Mouse (Mus musculus) ES-E14 (cell line): ENCODE measurements around the gene Gm45208.

Experiments
- CHD2 ChIP-seq: IDR thresholded peaks from 2 replicates; pipeline ENCODE4 v1.6.1; 2014; ENCODE audit warnings: mild to moderate bottlenecking, low read depth, low read length, inconsistent platforms
- MAFK ChIP-seq: IDR thresholded peaks from 2 replicates; pipeline ENCODE4 v1.6.1; 2014; ENCODE audit warnings: mild to moderate bottlenecking, low read depth, low read length, inconsistent platforms; ENCODE audit not compliant: insufficient read depth
- ZC3H11A ChIP-seq: IDR thresholded peaks from 2 replicates; pipeline ENCODE4 v1.6.1; 2012; ENCODE audit warnings: low read depth, mild to moderate bottlenecking, inconsistent platforms, low read length, borderline replicate concordance
- ZNF384 ChIP-seq: IDR thresholded peaks from 2 replicates; pipeline ENCODE4 v1.6.1; 2012; ENCODE audit warnings: low read depth, low read length, inconsistent platforms

DNA sequence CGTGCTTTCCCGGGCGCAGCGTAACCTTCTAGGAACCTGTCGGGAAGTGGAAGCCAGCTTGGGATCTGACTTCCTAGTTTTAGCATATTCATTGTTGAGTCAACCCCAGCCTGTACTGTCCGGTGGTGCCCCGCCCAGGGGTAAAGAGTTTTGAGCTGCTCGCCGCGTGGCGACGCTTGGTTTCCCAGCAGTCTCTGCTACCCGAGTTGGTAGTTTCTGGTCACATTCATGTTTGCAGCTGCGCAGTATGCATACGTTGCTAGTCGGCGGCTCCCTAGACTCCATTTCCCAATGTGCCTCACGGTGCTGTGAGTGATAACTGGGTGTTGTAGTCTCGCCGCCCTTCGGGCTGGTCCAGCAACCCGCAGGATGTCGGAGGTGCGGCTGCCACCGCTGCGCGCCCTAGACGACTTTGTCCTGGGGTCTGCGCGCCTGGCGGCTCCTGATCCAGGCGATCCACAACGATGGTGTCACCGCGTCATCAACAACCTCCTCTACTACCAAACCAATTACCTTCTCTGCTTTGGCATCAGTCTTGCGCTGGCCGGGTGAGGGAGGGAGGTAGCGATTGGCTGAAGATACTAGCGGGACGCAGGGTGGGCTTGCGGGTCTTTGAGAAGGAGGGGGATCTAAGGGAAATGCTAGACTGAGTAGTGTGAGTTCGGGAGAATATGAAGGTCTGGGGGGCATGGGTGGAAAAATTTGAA lies 6.3 kb downstream of the Gm45208 start, which contains the start of gene Praf2:
- TF ChIP-seq MAFK = no peak
- no peak for TF ChIP-seq CHD2
- TF ChIP-seq ZC3H11A = no peak
- TF ChIP-seq ZNF384 = no peak
